Mouse (Mus musculus): Measurements from ENCODE around the gene Cttn. TPM values are rescaled to one million over a fixed set of nuclear protein-coding genes. Genes with fewer than 3 reads are reported as not detected.

Cttn gene
- 34.6 and 37.5 TPM in 2 replicates for polyA plus RNA-seq (2012; rRNA removed)

DNA sequence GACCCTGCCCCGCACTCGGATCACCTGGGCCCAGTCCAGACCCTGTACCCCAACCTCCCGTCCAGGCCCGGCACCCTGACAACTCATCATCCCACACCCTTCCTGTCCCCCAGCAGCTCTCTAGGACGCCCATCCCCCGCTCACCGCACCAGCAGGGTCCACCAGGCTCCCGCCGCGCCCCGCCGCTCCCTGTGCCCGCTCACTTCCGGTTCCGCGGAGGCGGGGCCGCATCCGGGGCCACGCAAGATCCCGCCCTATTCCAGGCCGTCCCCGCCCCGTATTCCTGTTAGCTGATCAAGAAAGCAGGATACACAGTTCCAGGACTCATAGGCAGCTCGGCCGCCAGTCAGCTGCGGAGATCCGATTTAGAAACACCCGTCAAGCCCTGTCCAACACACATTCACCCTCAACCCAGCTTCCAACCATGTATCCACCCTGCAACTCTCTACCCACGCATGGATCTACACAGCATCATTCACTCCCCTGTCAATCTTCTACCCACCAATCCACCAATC is at the start of gene Cttn:
TSS of gene Cttn (minus strand) at position 465 of the 515 bp plus-strand sequence.

Other genes starting within 250 kb of the Cttn start
- 14.4 and 14.6 TPM in 2 replicates for gene Ppfia1, start 82.7 kb upstream of the Cttn start, polyA plus RNA-seq (2012; rRNA removed)
- 3.9 and 4.1 TPM in 2 replicates for gene Fadd, start 111.5 kb upstream of the Cttn start, polyA plus RNA-seq (2012; rRNA removed)

All from liver, embryonic 14 days (tissue).